Mouse (Mus musculus) inflammation-experienced regulatory T-cells, adult 6 months (primary cell): ENCODE data around the gene Olfr130. TPM values are rescaled to one million over a fixed set of nuclear protein-coding genes. Genes with fewer than 3 reads are reported as not detected.

Source experiments
- ATAC-seq: one replicate; pipeline ENCODE4 v1.8.0; 2017
- polyA plus RNA-seq, 3 experiments: library from polyadenylated mRNA; unstranded; fragments of 100-300 nt; shearing (Covaris generic); gene quantifications; one replicate each; pipeline ENCODE4 v1.2.1; 2017

The Olfr130 gene
- not detected for polyA plus RNA-seq

- ATAC-seq = no peak
Observed at GRCm38 (mm10) chr17:38063621-38064020, at the start of gene Olfr130. TSS of gene Olfr130 (plus strand) at chr17:38063921.

GRCm38 (mm10) chr17:38016341-38016740 lies 47.4 kb upstream of the Olfr130 start:
- ATAC-seq = no peak

- ATAC-seq = no peak
Observed at GRCm38 (mm10) chr17:38026297-38026696, 37.4 kb upstream of the Olfr130 start.

GRCm38 (mm10) chr17:38059979-38060378 lies 3.7 kb upstream of the Olfr130 start, which contains the start of gene Olfr129:
TSS of gene Olfr129 (minus strand) at chr17:38060079.
- no peak for ATAC-seq

- ATAC-seq = no peak
Observed at GRCm38 (mm10) chr17:38082364-38082763, 18.6 kb downstream of the Olfr130 start.

GRCm38 (mm10) chr17:38088593-38088992 lies 24.9 kb downstream of the Olfr130 start, which contains the start of gene Olfr131:
TSS of gene Olfr131 (minus strand) at chr17:38088693.
- no peak for ATAC-seq

Other genes starting within 250 kb of the Olfr130 start
- not detected for gene Olfr125, start 231.0 kb upstream of the Olfr130 start, polyA plus RNA-seq
- not detected for gene Olfr126, start 216.4 kb upstream of the Olfr130 start, polyA plus RNA-seq
- not detected for gene Olfr127, start 163.5 kb upstream of the Olfr130 start, polyA plus RNA-seq
- not detected for gene Olfr128, start 143.4 kb upstream of the Olfr130 start, polyA plus RNA-seq
- not detected for gene Olfr761, start 110.8 kb upstream of the Olfr130 start, polyA plus RNA-seq
- not detected for gene Olfr129, start 3.8 kb upstream of the Olfr130 start, polyA plus RNA-seq
- gene Olfr131, start 24.8 kb downstream of the Olfr130 start, polyA plus RNA-seq = not detected
- gene Olfr132, start 70.6 kb downstream of the Olfr130 start, polyA plus RNA-seq = not detected
- gene Olfr133, start 81.4 kb downstream of the Olfr130 start, polyA plus RNA-seq = not detected
- not detected for gene Olfr134, start 107.5 kb downstream of the Olfr130 start, polyA plus RNA-seq
- gene Olfr135, start 140.4 kb downstream of the Olfr130 start, polyA plus RNA-seq = not detected
- gene Olfr138, start 197.1 kb downstream of the Olfr130 start, polyA plus RNA-seq = not detected
- gene Olfr137, start 243.6 kb downstream of the Olfr130 start, polyA plus RNA-seq = not detected